8 mouse cellular contexts compared by ENCODE assay signal in the genomic region with DNA sequence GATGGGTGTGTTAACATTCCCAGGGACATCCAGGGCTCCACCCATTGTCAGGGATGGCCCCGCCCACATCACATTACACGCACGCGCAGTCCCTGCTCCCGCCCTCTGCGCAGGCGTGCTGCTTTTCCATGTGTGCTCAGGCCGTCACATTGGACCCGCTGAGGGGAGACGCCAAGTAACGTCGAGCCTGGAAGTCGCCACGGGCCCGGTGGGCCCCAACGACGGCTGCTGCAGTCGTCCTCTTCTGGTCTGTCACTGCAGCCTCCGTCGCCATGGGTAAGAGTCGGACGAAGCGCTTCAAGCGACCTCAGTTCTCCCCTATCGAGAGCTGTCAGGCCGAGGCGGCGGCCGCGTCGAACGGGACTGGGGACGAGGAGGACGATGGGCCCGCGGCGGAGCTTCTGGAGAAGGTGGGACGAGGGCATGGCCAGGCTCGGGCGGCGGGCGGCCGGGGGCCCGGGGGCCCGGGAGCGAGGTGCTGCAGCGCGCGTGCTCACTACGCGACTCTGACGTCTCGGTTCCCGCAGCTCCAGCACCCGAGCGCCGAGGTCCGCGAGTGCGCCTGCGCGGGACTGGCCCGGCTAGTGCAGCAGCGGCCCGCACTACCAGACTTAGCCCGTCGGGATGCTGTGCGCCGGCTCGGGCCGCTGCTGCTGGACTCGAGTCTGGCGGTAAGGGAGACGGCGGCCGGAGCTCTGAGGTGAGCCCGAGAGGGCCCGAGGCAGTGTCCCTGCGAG. TPM values are rescaled to one million over a fixed set of nuclear protein-coding genes. Genes with fewer than 3 reads are reported as not detected.
A peak's percentile ranks its signal among the peaks of the same experiment; 100 is the strongest.
DNase-seq lines count a peak whose midpoint lies in the region; ATAC-seq lines count a peak whose summit lies in the region.

A gene (plus strand): TSS at position 108 of the 737 bp plus-strand sequence.

- H3K36me3 ChIP-seq in hindbrain, embryonic 13.5 days, result peaks cover 59% of the 10 kb centered on the region

- H3K27me3 ChIP-seq in hindbrain, embryonic 13.5 days, result no peaks in the 10 kb centered on the region

- no peaks in the 10 kb centered on the region for H3K9me3 ChIP-seq in hindbrain, embryonic 13.5 days

- peak within 1 kb of the TSS; percentile 89 for H3K9ac ChIP-seq in hindbrain, embryonic 13.5 days

- ATAC-seq in hindbrain, embryonic 13.5 days (ENCODE audit: low FRiP score), result peak; percentile 98

- H3K4me2 ChIP-seq in hindbrain, embryonic 13.5 days, result peak within 1 kb of the TSS; percentile 79

- WGBS in hindbrain, embryonic 13.5 days, result under 1% methylated on average over 74 of the region's 79 CpGs

- H3K4me1 ChIP-seq in hindbrain, embryonic 13.5 days (replicated peaks), result peaks cover 23% of the 10 kb centered on the region

- H3K4me3 ChIP-seq in hindbrain, embryonic 13.5 days, result peak within 1 kb of the TSS; percentile 90

- peak within 1 kb of the TSS; percentile 97 for H3K27ac ChIP-seq in hindbrain, embryonic 13.5 days

- peak; percentile 98 for DNase-seq in NIH3T3 (ENCODE audit: low read depth)
- peak; percentile 97 to 98 for DNase-seq in cerebellum, postnatal 10 days
- DNase-seq in frontal cortex, postnatal 14 days (ENCODE audit: low spot score in 2 of 2), result peak; percentile 92 to 93
- DNase-seq in layer of hippocampus, postnatal 25 days (ENCODE audit: extremely low spot score in 1 of 2, low spot score in 1 of 2), result peak; percentile 90
- DNase-seq in lung, postnatal 25 days (ENCODE audit: low spot score), result peak; percentile 94
- DNase-seq in retina, embryonic 14.5 days (ENCODE audit: low spot score), result peak; percentile 98
- DNase-seq in thymus, postnatal 4 days, result peak; percentile 88

RNA-seq across cellular contexts. Expression of the gene that starts here (rescaled TPM):
- polyA plus RNA-seq in hindbrain, embryonic 13.5 days (2015; fragmentation: Nextera tagmentation; extraction: Ambion mirVana), result 37.1 and 39.0 TPM in 2 replicates
- total RNA-seq in layer of hippocampus, postnatal 25 days (2021), result 10 to 100 TPM; 29.5 to 31.9 TPM

Comparison
In these comparisons a context has a peak if more than half of its experiments do, and no peak if none do; other contexts are left out.
1. Peak in every context shown above with its lines: DNase-seq, ATAC-seq, H3K4me3 ChIP-seq and H3K27ac ChIP-seq.